Comparison of ENCODE assay signal across 8 mouse cellular contexts in the genomic region with DNA sequence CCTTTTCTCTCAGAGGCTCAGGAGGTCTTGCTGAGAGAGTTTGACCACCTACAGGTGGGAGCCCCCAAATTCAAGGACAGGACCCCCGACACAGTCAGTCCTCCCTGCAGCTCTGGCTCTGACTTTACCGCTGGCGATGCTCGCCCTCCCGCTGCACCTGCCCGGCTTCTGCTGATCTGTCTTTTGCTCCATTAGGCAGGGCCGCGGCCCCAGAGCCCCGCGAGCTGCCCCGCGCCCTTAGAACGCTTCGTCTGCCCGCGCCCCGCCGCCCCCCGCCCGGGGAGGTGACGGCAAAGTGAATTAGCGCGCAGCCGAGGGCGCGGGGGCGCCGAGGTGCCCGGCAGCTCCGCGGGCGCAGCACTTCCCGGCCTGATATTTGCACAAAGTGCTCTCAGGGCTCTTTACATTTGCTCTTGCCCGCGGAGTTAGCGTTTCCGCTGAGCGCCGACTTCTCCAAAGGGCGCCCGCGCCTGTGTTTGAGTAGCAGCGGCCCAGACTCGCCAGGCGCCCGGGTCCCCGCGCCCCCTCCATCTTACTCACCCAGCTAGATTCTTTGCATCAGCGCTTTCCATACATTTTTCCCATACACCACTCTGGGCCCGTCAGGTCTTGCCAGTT.
DNase-seq lines count a peak whose midpoint lies in the region; ATAC-seq lines count a peak whose summit lies in the region.

No protein-coding gene starts in this region.

- DNase-seq in kidney, adult 8-10 months, result no peak
- peak; percentile 52 for DNase-seq in embryo, embryonic 10 days (ENCODE audit: low spot score)
- no peak for DNase-seq in hindbrain, embryonic 14.5 days (ENCODE audit: low spot score)
- no peak for DNase-seq in gastrocnemius, postnatal 4 days (ENCODE audit: low spot score in 2 of 2)
- DNase-seq in frontal cortex, postnatal 25 days (ENCODE audit: low spot score in 2 of 2), result no peak

- no peaks in the 10 kb centered on the region for H3K36me3 ChIP-seq in kidney, embryonic 16.5 days (ENCODE audit: insufficient read depth, low read length)
- no peaks in the 10 kb centered on the region for H3K36me3 ChIP-seq in hindbrain, embryonic 14.5 days (replicated peaks; ENCODE audit: control insufficient read depth, insufficient read depth)
- no peaks in the 10 kb centered on the region for H3K36me3 ChIP-seq in midbrain, embryonic 13.5 days

- no peak for ATAC-seq in kidney, embryonic 16.5 days (ENCODE audit: low FRiP score, low TSS enrichment)
- no peak for ATAC-seq in hindbrain, embryonic 14.5 days (ENCODE audit: low FRiP score)
- 0 out of 2 replicates have a peak, but pooled peaks have one; percentile 53 for ATAC-seq in midbrain, embryonic 13.5 days
- no peak for ATAC-seq in CD4-positive, CD25-positive, alpha-beta regulatory T cell, adult 4 months

- peak overlapping the region; percentile 54 for H3K9ac ChIP-seq in kidney, embryonic 16.5 days (replicated peaks; ENCODE audit: low read length)
- peak overlapping the region; percentile 53 for H3K9ac ChIP-seq in hindbrain, embryonic 14.5 days
- peak overlapping the region; percentile 68 for H3K9ac ChIP-seq in midbrain, embryonic 13.5 days (replicated peaks)

- under 1% methylated on average over 50 of the region's 50 CpGs for WGBS in kidney, embryonic 16.5 days
- under 1% methylated on average over 50 of the region's 50 CpGs for WGBS in hindbrain, embryonic 14.5 days
- under 1% methylated on average over 50 of the region's 50 CpGs for WGBS in midbrain, embryonic 13.5 days

- H3K27me3 ChIP-seq in kidney, embryonic 16.5 days (ENCODE audit: insufficient read depth, low read length), result peaks cover 39% of the 10 kb centered on the region
- peaks cover 36% of the 10 kb centered on the region for H3K27me3 ChIP-seq in hindbrain, embryonic 14.5 days (ENCODE audit: control insufficient read depth, insufficient read depth, low read length)
- peaks cover 44% of the 10 kb centered on the region for H3K27me3 ChIP-seq in midbrain, embryonic 13.5 days

- peaks cover 9% of the 10 kb centered on the region for H3K4me1 ChIP-seq in kidney, embryonic 16.5 days (ENCODE audit: insufficient read depth, low read length)
- H3K4me1 ChIP-seq in hindbrain, embryonic 14.5 days (replicated peaks; ENCODE audit: control insufficient read depth, insufficient read depth, low read length), result peaks cover 7% of the 10 kb centered on the region; the same call in 1 of the 2 replicates
- H3K4me1 ChIP-seq in midbrain, embryonic 13.5 days (replicated peaks), result peaks cover 16% of the 10 kb centered on the region

- no peaks in the 10 kb centered on the region for H3K9me3 ChIP-seq in kidney, embryonic 16.5 days (ENCODE audit: low read length)
- H3K9me3 ChIP-seq in hindbrain, embryonic 14.5 days (ENCODE audit: control insufficient read depth, low read length), result no peaks in the 10 kb centered on the region
- H3K9me3 ChIP-seq in midbrain, embryonic 13.5 days, result no peaks in the 10 kb centered on the region

- H3K4me3 ChIP-seq in kidney, embryonic 16.5 days (ENCODE audit: low read length), result peak overlapping the region; percentile 48
- peak overlapping the region; percentile 37 for H3K4me3 ChIP-seq in hindbrain, embryonic 14.5 days (replicated peaks; ENCODE audit: low read length)
- peak overlapping the region; percentile 48 for H3K4me3 ChIP-seq in midbrain, embryonic 13.5 days (replicated peaks)

- no peak overlapping the region for H3K27ac ChIP-seq in kidney, embryonic 16.5 days (ENCODE audit: low read length)
- no peak overlapping the region for H3K27ac ChIP-seq in hindbrain, embryonic 14.5 days
- no peak overlapping the region for H3K27ac ChIP-seq in midbrain, embryonic 13.5 days

- peak overlapping the region; percentile 75 for H3K4me2 ChIP-seq in kidney, embryonic 16.5 days (replicated peaks; ENCODE audit: low read depth, low read length)
- peak overlapping the region; percentile 91 for H3K4me2 ChIP-seq in hindbrain, embryonic 14.5 days (replicated peaks)
- H3K4me2 ChIP-seq in midbrain, embryonic 13.5 days (replicated peaks), result peak overlapping the region; percentile 90
